Comparison of ENCODE assay signal across 24 mouse cellular contexts in genomic region chr15:10898309-10898708, GRCm38 (mm10). TPM values are rescaled to one million over a fixed set of nuclear protein-coding genes. Genes with fewer than 3 reads are reported as not detected.
A peak's percentile ranks its signal among the peaks of the same experiment; 100 is the strongest.
DNase-seq lines count a peak whose midpoint lies in the region; ATAC-seq and TF ChIP-seq lines count a peak whose summit lies in the region.
"Had no signal": no experiment of that assay in that cellular context is flagged by ENCODE, and none has a peak within 500 bp of the region (broad histone marks: within the 10 kb centered on the region; RNA-seq: fewer than 3 reads in every experiment).

No protein-coding gene starts in this region.

- H3K27me3 ChIP-seq in lung, embryonic 16.5 days (ENCODE audit: control insufficient read depth, insufficient read depth, low read depth, low read length): no peaks in the 10 kb centered on the region
- H3K27me3 ChIP-seq in embryonic facial prominence, embryonic 14.5 days (replicated peaks; ENCODE audit: control insufficient read depth, insufficient read depth, low read length): no peaks in the 10 kb centered on the region
- H3K27me3 ChIP-seq: forebrain, embryonic 13.5 days; heart, embryonic 13.5 days; liver, embryonic 12.5 days; midbrain, embryonic 12.5 days; neural tube, embryonic 13.5 days had no signal

- H3K36me3 ChIP-seq in lung, embryonic 16.5 days (ENCODE audit: control insufficient read depth, insufficient read depth, low read length): no peaks in the 10 kb centered on the region
- no peaks in the 10 kb centered on the region for H3K36me3 ChIP-seq in embryonic facial prominence, embryonic 14.5 days (ENCODE audit: control insufficient read depth, insufficient read depth, low read length)
- H3K36me3 ChIP-seq: G1E; heart, embryonic 13.5 days; liver, embryonic 12.5 days; midbrain, embryonic 12.5 days; neural tube, embryonic 13.5 days had no signal

- H3K9ac ChIP-seq in lung, embryonic 16.5 days (ENCODE audit: low read length): no peak overlapping the region
- H3K9ac ChIP-seq in embryonic facial prominence, embryonic 14.5 days (ENCODE audit: low read depth, low read length): no peak overlapping the region
- H3K9ac ChIP-seq: forebrain, embryonic 13.5 days; heart, embryonic 13.5 days; liver, embryonic 12.5 days; midbrain, embryonic 12.5 days; neural tube, embryonic 13.5 days had no signal

- no peaks in the 10 kb centered on the region; the same call in 1 of the 2 replicates for H3K4me1 ChIP-seq in lung, embryonic 16.5 days (replicated peaks; ENCODE audit: control insufficient read depth, insufficient read depth, low read length)
- H3K4me1 ChIP-seq in bone marrow macrophage, adult 2 months (ENCODE audit: control insufficient read depth, insufficient read depth, low read length): peaks cover 25% of the 10 kb centered on the region
- H3K4me1 ChIP-seq in embryonic facial prominence, embryonic 14.5 days (ENCODE audit: control insufficient read depth, insufficient read depth, low read length): peaks cover 10% of the 10 kb centered on the region
- H3K4me1 ChIP-seq: forebrain, embryonic 13.5 days; heart, embryonic 13.5 days; liver, embryonic 12.5 days; midbrain, embryonic 12.5 days; neural tube, embryonic 13.5 days had no signal

- no peaks in the 10 kb centered on the region for H3K9me3 ChIP-seq in lung, embryonic 16.5 days (ENCODE audit: control insufficient read depth, low read length)
- no peaks in the 10 kb centered on the region for H3K9me3 ChIP-seq in embryonic facial prominence, embryonic 14.5 days (ENCODE audit: control insufficient read depth, low read length)
- H3K9me3 ChIP-seq: forebrain, embryonic 13.5 days; G1E; liver, embryonic 12.5 days; midbrain, embryonic 12.5 days; neural tube, embryonic 13.5 days had no signal

- no peak overlapping the region for H3K4me2 ChIP-seq in lung, embryonic 16.5 days (ENCODE audit: low read depth, low read length)
- H3K4me2 ChIP-seq in embryonic facial prominence, embryonic 14.5 days (ENCODE audit: low read depth, low read length): no peak overlapping the region
- H3K4me2 ChIP-seq: forebrain, embryonic 13.5 days; heart, embryonic 13.5 days; liver, embryonic 12.5 days; midbrain, embryonic 12.5 days; neural tube, embryonic 13.5 days had no signal

- 0 out of 2 replicates have a peak, but pooled peaks have one; percentile 45 for ATAC-seq in lung, embryonic 16.5 days (ENCODE audit: low read depth)
- ATAC-seq in embryonic facial prominence, embryonic 14.5 days (ENCODE audit: low read depth): no peak
- no peak for ATAC-seq in activated CD4-positive, CD25-positive, alpha-beta regulatory T cell, adult 4 months
- ATAC-seq in cerebellum, adult (ENCODE audit: insufficient number of reproducible peaks, low FRiP score, low TSS enrichment): no peak
- ATAC-seq: forebrain, embryonic 13.5 days; hindbrain, postnatal 0 days; intestine, postnatal 0 days; liver, embryonic 12.5 days had no signal

- no peak overlapping the region for H3K27ac ChIP-seq in lung, embryonic 16.5 days (ENCODE audit: low read length)
- H3K27ac ChIP-seq in bone marrow macrophage, adult 2 months (ENCODE audit: insufficient read depth, low read depth, low read length): peak overlapping the region; percentile 60
- no peak overlapping the region for H3K27ac ChIP-seq in embryonic facial prominence, embryonic 14.5 days (replicated peaks; ENCODE audit: low read depth, low read length)
- H3K27ac ChIP-seq: forebrain, embryonic 13.5 days; heart, embryonic 13.5 days; hindbrain, postnatal 0 days; left cerebral cortex, adult 2 months; liver, embryonic 12.5 days; midbrain, embryonic 12.5 days; neural tube, embryonic 13.5 days had no signal

- H3K4me3 ChIP-seq in lung, embryonic 16.5 days (ENCODE audit: low read length): no peak overlapping the region
- H3K4me3 ChIP-seq in bone marrow macrophage, adult 2 months (ENCODE audit: insufficient read depth, low read length): no peak overlapping the region
- H3K4me3 ChIP-seq in embryonic facial prominence, embryonic 14.5 days (ENCODE audit: low read depth, low read length): no peak overlapping the region
- H3K4me3 ChIP-seq: erythroblast, embryonic 14.5 days; forebrain, embryonic 13.5 days; heart, embryonic 13.5 days; left cerebral cortex, adult 2 months; liver, embryonic 12.5 days; midbrain, embryonic 12.5 days; neural tube, embryonic 13.5 days had no signal

- TF ChIP-seq CTCF in bone marrow macrophage, adult 2 months (IDR thresholded peaks at IDR 0.05; ENCODE audit: low read depth, low read length): no peak

- no peak for DNase-seq in lung, postnatal 4 days
- DNase-seq in embryonic facial prominence, embryonic 14.5 days (ENCODE audit: low spot score): peak; percentile 59
- no peak for DNase-seq in thymus, postnatal 36 days
- DNase-seq: adrenal gland, adult 2 months; cerebellum, postnatal 10 days; heart, postnatal 36 days; kidney, postnatal 14 days; layer of hippocampus, adult 9-11 months; left cerebral cortex, postnatal 4 days; lung, adult 2 months had no signal

- no peak for TF ChIP-seq POLR2A in bone marrow macrophage, adult 2 months (IDR thresholded peaks at IDR 0.05; ENCODE audit: borderline replicate concordance, low read depth, low read length)

- WGBS in lung, embryonic 16.5 days: 62% methylated on average over 5 of the region's 5 CpGs
- 55% methylated on average over 5 of the region's 5 CpGs for WGBS in embryonic facial prominence, embryonic 14.5 days

RNA-seq across cellular contexts. Expression of gene C1qtnf3, which starts 53.8 kb away (rescaled TPM):
- 5.5 and 6.7 TPM in 2 replicates for polyA plus RNA-seq in lung, embryonic 16.5 days (2015; fragmentation: Nextera tagmentation; extraction: Ambion mirVana)
- not detected in 2 replicates for polyA plus RNA-seq in bone marrow macrophage, adult 2 months (2012; ENCODE audit: insufficient read depth, insufficient read length, missing spikeins)
- polyA plus RNA-seq in embryonic facial prominence, embryonic 14.5 days (2014; fragmentation: Nextera tagmentation; extraction: Ambion mirVana): 115 and 159 TPM in 2 replicates
- polyA plus RNA-seq in activated CD4-positive, CD25-positive, alpha-beta regulatory T cell, adult 4 months (2017; shearing (Covaris generic)): not detected
- polyA plus RNA-seq: erythroblast, embryonic 14.5 days; G1E had no signal

Comparison
In these comparisons a context has a peak if more than half of its experiments do, and no peak if none do; other contexts are left out.
1. RNA of gene C1qtnf3, which starts 53.8 kb away (polyA plus RNA-seq): 115 to 159 TPM in embryonic facial prominence, embryonic 14.5 days; 5.5 to 6.7 TPM in lung, embryonic 16.5 days, not detected in bone marrow macrophage, adult 2 months and not detected in activated CD4-positive, CD25-positive, alpha-beta regulatory T cell, adult 4 months; every median in the first group is over 10 times any median in the second.